Mouse (Mus musculus): ENCODE measurements around the gene Psat1. TPM values are rescaled to one million over a fixed set of nuclear protein-coding genes. Genes with fewer than 3 reads are reported as not detected.

Psat1 gene
- total RNA-seq, 2 experiments from 2014 or later = 2.7 to 7.2 TPM

GRCm38 (mm10) chr19:15924181-15924865, 22.8 kb downstream of the Psat1 start:
- peak; percentile 59 for DNase-seq

- DNase-seq = peak; percentile 11
Measured at GRCm38 (mm10) chr19:15923426-15923825, 23.7 kb downstream of the Psat1 start.

GRCm38 (mm10) chr19:15919336-15919735, 27.8 kb downstream of the Psat1 start:
- DNase-seq = no peak

GRCm38 (mm10) chr19:15918111-15918510, 29.0 kb downstream of the Psat1 start:
- no peak for DNase-seq

- DNase-seq = no peak
Measured at GRCm38 (mm10) chr19:15913249-15913997, 33.7 kb downstream of the Psat1 start.

GRCm38 (mm10) chr19:15911441-15911840, 35.7 kb downstream of the Psat1 start:
- no peak for DNase-seq

GRCm38 (mm10) chr19:15910987-15911386, 36.1 kb downstream of the Psat1 start:
- no peak for DNase-seq

- no peak for DNase-seq
Measured at GRCm38 (mm10) chr19:15910488-15910887, 36.6 kb downstream of the Psat1 start.

GRCm38 (mm10) chr19:15908016-15908415, 39.1 kb downstream of the Psat1 start:
- no peak for DNase-seq

GRCm38 (mm10) chr19:15904734-15905133, 42.4 kb downstream of the Psat1 start:
- DNase-seq = no peak

- DNase-seq = no peak
Measured at GRCm38 (mm10) chr19:15903508-15904480, 43.3 kb downstream of the Psat1 start.

- DNase-seq = no peak
Measured at GRCm38 (mm10) chr19:15895681-15896080, 51.5 kb downstream of the Psat1 start.

GRCm38 (mm10) chr19:15892146-15892545, 55.0 kb downstream of the Psat1 start:
- DNase-seq = no peak

- DNase-seq = no peak
Measured at GRCm38 (mm10) chr19:15888466-15888865, 58.7 kb downstream of the Psat1 start.

GRCm38 (mm10) chr19:15882705-15883426, 64.3 kb downstream of the Psat1 start:
- no peak for DNase-seq

GRCm38 (mm10) chr19:15880731-15881130, 66.4 kb downstream of the Psat1 start:
- DNase-seq = no peak

GRCm38 (mm10) chr19:15879271-15879670, 67.9 kb downstream of the Psat1 start:
- no peak for DNase-seq

- DNase-seq = no peak
Measured at GRCm38 (mm10) chr19:15868865-15869698, 78.1 kb downstream of the Psat1 start.

GRCm38 (mm10) chr19:15866851-15867250, 80.3 kb downstream of the Psat1 start:
- no peak for DNase-seq

GRCm38 (mm10) chr19:15866126-15866525, 81.0 kb downstream of the Psat1 start:
- no peak for DNase-seq

- no peak for DNase-seq
Measured at GRCm38 (mm10) chr19:15865431-15865830, 81.7 kb downstream of the Psat1 start.
